Mouse (Mus musculus) cerebellum, postnatal 25 days (tissue): Measurements from ENCODE around the gene Arfgap3.
"Not testable (repeated sequence)": the region's sequence is repeated elsewhere in the genome, so short reads cannot be mapped to it uniquely, and the experiment has no call there.

Source experiments
- DNase-seq, 2 experiments: peaks; one replicate each; pipeline ENCODE4 v3.0.0; 2021; ENCODE audit warnings: mixed read lengths in 2 of 2

The Arfgap3 gene

DNA sequence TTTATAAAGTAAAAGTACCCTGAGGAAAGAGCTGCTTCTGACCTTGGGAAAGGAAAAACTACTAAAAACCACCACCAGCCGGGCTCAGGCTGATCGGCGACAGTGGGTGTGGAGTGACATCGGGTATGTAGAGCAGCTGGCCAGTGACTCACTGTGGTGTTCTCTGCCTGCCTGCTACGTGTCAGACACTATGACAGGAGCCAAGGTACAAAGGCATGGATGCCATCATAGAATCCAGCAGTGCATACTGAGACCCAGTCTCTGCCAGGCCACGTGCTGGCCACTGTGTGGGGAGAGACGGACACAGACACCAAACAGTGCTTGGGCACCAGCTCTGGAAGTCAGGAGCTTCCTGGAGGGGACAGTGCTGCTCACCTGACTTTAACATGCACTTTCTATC lies 5.1 kb downstream of the Arfgap3 start:
- DNase-seq: no peak

DNA sequence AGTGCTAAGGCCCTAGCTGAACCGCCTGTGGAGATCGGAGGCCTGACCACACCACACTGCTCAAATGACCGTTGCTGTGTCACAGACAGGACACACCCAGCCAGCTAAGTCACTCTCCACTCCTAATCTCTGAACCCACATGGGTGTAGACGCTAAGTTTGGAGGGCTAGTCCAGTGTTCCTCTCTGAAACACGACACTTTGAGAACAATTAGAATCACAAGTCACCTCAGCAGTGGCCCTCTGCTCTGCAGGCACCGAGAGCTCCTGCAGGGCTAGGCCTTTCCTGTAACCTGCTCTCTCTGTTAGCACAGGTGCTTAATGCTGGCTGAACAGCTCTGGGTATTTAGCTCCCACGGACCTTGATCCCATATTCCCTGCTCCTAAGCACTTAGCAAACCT lies 5.9 kb downstream of the Arfgap3 start:
- no peak for DNase-seq

DNA sequence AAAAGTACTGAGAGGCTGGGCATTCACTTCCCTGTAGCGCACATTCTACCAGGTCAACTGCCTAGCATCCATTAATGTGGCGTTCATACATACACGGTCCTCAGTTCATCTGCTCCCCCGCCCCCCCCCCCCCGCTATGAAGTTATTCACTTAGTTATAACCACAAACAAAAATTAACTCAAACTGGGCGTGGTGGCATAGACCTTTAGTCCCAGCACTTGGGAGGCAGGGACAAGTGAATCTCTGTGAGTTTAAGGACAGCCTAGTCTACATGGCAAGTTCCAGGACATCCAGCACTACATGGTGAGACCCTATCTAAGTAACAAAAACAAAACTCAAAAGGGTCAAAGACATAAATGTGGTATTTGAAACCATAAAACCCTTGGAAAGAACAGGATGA lies 11.1 kb downstream of the Arfgap3 start:
- DNase-seq: no peak

- no peak for DNase-seq
Observed at GRCm38 (mm10) chr15:83337903-83338870, 11.9 kb downstream of the Arfgap3 start.

- DNase-seq: no peak
Observed at GRCm38 (mm10) chr15:83332373-83332772, 17.7 kb downstream of the Arfgap3 start.

GRCm38 (mm10) chr15:83328952-83329351 lies 21.1 kb downstream of the Arfgap3 start:
- no peak for DNase-seq

DNA sequence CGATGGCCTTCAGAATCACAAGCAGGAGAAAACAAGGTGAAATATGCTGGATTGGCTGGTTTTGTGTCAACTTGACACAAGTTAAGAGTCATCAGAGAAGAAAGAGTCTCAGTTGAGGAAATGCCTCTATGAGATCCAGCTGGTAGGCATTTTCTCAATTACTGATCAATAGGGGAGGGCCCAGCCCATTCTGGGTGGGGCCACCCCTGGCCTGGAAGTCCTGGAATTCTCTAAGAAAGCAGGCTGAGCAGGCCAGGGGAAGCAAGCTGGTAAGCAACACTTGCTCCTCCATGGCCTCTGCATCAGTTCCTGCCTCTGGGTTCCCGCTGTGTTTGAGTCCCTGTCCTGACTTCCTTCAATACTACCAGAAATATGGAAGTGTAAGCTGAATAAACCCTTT lies 27.0 kb downstream of the Arfgap3 start:
- no peak for DNase-seq

GRCm38 (mm10) chr15:83314914-83315313 lies 35.1 kb downstream of the Arfgap3 start:
- no peak for DNase-seq

DNA sequence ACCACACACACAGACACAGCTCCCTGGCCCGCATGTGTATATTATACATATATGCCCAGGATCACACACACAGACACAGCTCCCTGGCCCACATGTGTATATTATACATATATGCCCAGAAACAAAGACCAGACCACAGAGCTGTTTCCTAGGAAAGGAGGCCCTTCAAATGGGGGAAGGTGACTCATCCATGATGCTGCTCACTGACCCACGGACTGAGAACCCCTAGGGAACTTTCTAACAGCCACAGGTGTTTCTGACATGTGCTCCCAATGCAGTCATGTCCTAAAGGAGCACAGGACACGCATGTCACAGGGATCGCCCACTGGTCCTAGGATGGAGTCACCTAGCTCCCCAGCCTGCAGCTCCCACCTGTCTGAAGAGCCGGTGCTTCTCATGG lies 40.2 kb downstream of the Arfgap3 start:
- no peak for DNase-seq

GRCm38 (mm10) chr15:83308708-83309107 lies 41.3 kb downstream of the Arfgap3 start:
- DNase-seq: not testable (repeated sequence)

DNA sequence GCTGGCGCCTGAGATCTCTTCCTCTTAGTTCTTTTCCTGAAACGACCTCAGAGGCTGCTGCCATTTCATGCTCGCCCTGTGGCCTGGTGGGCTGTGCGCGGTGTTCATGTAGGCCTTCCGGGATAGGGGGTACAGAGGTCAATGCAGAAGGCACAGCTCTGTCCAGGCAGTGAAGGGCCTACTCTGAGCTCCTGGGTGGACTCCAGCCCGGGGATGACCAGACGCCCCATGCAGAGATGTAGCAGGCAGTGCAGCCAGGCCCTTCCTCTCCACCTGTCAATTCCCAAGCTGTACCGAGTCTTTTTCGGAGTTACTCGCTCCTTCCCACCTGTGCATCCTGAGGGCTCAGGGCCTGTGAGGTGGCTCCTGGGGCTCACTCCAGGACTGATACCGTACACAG lies 43.9 kb downstream of the Arfgap3 start:
- peak; percentile 63 to 73 for DNase-seq

DNA sequence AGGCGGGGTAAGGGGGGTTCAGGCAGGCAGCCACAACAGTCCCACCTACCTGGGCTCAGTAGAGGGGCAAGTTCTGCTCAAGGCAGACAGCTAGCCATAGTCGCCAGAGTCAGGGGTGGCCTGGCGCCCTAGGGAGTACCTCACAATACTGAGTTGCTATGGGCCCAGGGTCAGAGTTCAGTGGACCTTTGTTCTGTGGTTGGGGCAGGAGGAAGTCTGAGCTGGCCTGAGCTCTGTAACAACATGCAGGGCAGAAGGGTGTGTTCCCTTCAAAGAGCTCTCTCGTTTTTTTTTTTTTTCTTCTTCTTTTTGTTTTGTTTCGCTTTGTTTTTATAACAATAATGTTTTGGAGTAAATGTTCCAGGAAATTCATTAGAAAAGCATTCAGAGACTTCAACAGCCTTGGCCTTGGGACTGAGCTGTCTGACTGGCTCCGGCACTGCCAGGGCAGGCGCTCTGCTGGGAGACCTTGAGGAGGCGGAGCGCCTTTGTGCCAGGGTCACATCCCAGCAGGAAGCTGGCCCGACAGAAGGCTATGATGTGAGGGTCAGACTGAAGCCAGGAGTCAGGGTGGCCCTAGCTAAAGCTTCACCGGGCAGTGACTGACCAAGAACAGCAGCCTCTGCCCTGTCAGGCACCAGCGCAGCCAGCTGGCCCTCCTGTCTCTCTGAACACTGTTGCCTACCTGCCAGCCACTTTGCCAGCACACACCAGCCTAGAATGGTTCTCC lies 44.7 kb downstream of the Arfgap3 start:
- DNase-seq: peak; percentile 60 to 67

DNA sequence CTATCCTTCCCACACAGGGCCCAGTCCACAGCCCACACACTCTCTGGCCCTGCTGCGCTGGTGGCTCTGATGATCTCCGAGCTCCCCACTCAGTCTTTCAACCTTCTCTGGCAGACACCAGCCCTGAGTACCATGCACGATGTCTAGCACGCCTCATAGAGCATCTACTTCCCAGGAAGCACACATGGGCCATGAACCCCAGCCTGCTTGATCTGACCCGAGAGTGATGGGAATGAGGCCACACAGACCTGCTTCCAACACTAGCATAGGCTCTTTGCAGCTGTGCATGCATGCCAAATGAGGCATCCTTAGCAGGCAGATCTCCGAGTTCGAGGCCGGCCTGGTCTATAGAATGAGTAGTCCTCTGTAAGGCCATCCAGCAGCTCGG lies 45.2 kb downstream of the Arfgap3 start:
- peak in 1 of 2 experiments; percentile 14 for DNase-seq

DNA sequence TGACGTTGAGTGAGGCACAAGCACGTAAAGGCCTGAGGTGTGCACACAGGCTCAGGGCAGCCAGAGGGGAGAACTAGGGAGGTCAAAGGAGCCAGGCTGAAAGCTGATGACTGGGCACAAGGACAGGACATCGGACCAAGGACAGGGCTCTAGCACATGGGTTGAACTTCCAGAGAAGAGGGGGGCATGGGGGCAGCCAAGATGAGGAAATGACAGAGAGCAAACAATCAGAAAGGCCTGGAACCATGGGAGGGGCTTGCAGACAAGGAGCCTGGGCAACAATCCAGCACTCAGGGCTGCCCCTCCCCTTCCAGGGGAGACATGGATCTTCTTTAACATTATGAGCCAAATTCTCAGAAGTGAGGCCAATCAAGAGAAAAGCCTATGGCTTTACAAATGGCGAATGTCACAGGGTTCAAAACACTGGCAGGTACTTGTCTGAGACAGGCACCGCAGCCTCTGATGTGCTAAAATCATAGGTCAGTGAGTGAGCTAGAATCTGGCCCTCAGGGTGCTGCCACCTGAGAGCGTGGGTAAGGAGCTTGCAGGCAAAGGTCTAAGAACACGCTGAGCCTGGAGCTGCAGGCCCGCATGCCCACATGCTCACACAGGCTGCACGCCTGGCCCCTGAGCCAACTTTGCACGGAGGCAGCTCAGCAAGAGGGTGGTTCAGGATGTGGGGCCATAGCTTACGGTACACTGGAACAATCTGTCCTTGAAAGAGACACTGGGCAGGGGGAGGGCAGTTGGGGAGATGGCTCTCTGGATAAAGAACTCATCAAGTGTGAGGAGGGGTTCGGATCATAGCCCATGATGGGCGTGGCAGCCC lies 46.2 kb downstream of the Arfgap3 start:
- DNase-seq: peak; percentile 34 to 45

DNA sequence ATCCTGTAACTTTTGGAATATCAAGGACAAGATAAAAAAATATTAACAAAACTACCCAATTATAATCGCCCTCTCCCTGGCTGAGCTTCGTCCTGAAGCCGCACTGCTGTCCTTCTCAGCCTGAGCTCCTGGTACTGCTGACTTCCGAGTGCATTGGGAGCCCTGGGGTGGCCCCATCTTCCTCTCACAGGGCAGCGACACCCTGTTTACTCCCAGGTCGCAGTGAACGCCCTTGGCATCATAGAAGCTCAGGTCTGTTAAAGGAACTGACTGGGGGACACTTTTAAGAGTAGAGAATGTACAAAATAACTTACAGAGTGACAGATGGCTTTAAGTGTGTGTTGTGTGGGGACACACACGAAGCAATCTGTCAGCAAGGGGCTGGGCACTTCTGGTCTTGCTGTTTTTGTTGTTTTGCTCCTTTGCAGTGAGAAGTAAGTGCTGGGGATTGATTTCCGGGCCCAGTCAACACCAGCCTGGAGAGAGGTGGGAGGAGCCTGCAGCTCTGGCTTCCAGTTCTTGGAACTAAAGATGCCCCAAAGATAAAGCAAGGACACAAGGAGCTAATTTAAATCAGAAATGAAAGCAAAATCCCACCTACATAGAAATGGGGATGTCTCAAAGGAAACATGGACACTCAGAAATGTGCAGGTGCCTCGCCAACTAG lies 50.0 kb downstream of the Arfgap3 start:
- DNase-seq: no peak

- no peak for DNase-seq
Observed at GRCm38 (mm10) chr15:83299450-83299849, 50.6 kb downstream of the Arfgap3 start.

DNA sequence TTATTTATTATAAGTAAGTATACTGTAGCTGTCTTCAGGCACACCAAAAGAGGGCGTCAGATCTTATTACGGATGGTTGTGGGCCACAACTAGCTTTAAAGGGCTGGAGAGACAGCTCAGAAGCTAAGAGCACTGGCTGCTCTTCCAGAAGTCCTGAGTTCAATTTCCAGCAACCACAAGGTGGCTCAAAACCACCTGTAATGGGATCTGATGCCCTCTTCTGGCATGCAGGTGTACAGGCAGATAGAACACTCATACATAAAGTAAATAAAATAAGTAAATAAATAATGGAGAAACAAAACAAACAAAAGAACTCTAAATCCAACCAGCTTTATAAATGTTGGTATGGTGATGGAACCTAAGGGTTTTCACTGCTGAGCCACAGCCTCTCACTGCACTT lies 51.2 kb downstream of the Arfgap3 start:
- no peak for DNase-seq

DNA sequence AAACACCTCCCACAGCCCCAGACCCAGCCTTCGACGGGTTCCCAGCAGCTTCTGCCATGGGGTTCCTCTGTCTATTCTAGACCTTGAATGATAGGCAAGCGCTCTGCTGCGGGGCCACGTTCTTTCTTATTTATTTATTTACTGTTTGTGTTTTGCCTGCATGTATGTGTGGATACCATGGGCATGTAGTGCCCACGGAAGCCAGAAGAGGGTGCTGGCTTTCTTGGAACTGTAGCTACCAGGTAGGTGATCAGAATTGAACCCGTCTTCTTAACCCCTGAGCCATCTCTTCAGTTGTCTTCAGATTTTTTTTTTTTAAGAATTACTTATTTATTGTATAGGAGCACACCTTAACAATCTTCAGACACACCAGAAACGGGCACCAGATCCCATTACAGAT lies 51.7 kb downstream of the Arfgap3 start:
- DNase-seq: no peak

DNA sequence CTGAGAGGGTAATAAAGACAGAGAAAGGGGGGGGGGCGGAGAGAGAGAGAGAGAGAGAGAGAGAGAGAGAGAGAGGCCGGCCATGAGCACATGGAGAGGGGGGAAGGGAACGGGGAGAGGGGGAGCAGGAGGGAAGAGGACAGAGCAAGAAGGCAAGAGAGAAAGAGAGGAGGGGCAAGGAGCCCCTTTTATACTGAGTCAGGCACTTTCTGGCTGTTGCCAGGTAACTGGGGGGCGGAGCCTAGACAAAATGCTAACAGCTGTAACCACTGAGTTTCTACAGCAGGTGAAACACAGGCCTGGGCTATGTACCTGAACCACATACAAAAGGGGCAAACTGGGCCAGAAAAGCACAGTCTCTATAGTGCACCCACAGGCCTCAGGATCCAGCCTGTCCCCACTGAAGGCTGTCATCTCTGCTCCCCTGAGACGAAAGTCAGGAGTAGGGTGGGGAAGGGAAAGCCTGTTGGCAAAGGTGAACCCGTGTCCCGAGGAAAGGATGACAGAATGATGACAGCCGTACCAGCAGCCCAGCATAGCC lies 53.2 kb downstream of the Arfgap3 start:
- DNase-seq: no peak

DNA sequence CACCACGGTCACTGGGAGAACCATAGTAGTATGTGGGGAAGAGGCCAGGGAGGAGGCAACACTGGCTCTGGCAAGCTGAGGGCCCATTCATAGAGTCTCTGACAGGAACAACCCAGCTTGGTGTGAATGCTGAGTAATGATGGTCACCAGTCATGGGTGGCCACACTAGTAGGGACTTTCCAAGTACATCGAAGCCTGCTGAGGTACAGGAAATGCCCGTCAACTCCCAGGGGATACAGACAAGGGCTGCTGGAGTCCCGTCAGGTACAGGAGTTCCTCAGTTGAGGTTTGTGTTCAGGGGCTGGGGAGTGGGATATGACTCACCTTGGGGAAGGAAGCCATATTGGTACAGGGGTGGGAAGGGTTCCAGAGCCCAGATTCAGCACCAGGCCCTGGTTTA lies 54.0 kb downstream of the Arfgap3 start:
- no peak for DNase-seq

DNA sequence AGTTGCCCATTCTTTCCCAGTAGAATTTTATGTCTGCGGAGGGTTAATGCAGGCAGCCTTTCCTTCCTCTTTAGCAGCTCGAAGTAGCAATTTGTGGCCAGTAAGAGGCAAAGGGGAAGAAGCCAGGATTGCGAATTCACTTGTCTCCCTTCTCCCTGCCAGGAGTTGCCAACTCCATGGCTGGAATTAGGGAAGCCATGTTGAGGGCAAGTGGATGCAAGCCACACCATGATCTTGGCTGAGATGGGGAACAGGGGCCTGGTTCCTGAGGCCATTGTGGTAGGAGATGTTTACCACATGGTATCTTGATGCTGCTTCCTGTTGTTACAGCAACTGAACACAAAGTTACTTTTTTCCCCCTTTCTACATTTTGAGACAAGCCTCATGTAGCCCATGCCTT lies 55.1 kb downstream of the Arfgap3 start:
- DNase-seq: no peak
